Mouse (Mus musculus) heart, embryonic 14.5 days (tissue): ENCODE data around the gene Rhbdl1. TPM values are rescaled to one million over a fixed set of nuclear protein-coding genes. Genes with fewer than 3 reads are reported as not detected.

Experiments
- ATAC-seq: fragments of 200-750 bp; cut with Nextera tagmentation; 2 replicates; pipeline ENCODE4 v1.8.0; 2017; ENCODE audit warnings: low read depth, moderate TSS enrichment; ENCODE audit not compliant: insufficient number of reproducible peaks, insufficient read depth, low FRiP score
- H3K27ac ChIP-seq, 2 experiments: fragments of 200-500 bp in 1 of 2; fragments of 300-500 bp in 1 of 2; sonication (generic) in 1 of 2; replicated peaks in 1 of 2; 2 replicates each; pipeline ENCODE4 v1.5.1; 2012 to 2014; ENCODE audit warnings: low read depth in 2 of 2, low read length in 2 of 2, control low read depth in 1 of 2, mild to moderate bottlenecking in 1 of 2, mixed read lengths in 1 of 2; ENCODE audit not compliant: control insufficient read depth in 1 of 2, insufficient read depth in 1 of 2
- H3K27me3 ChIP-seq: fragments of 300-500 bp; sonication (generic); 2 replicates; pipeline ENCODE4 v1.6.1; 2014; ENCODE audit warnings: mild to moderate bottlenecking, low read length, control low read depth; ENCODE audit not compliant: control insufficient read depth, insufficient read depth
- H3K36me3 ChIP-seq: fragments of 300-500 bp; sonication (generic); 2 replicates; pipeline ENCODE4 v1.6.1; 2014; ENCODE audit warnings: mild to moderate bottlenecking, control low read depth, low read length, mixed read lengths; ENCODE audit not compliant: control insufficient read depth, insufficient read depth
- H3K4me1 ChIP-seq, 2 experiments: fragments of 200-500 bp in 1 of 2; fragments of 300-500 bp in 1 of 2; sonication (generic) in 1 of 2; 2 replicates each; pipeline ENCODE4 v1.6.1; 2012 to 2014; ENCODE audit warnings: low read length in 2 of 2, control low read depth in 1 of 2, mixed read lengths in 1 of 2; ENCODE audit not compliant: control insufficient read depth in 2 of 2, insufficient read depth in 2 of 2
- H3K4me2 ChIP-seq: fragments of 300-500 bp; sonication (generic); 2 replicates; pipeline ENCODE4 v1.6.1; 2014; ENCODE audit warnings: mild to moderate bottlenecking, low read length
- H3K4me3 ChIP-seq, 2 experiments: fragments of 200-500 bp in 1 of 2; fragments of 300-500 bp in 1 of 2; sonication (generic) in 1 of 2; 2 replicates each; pipeline ENCODE4 v1.5.1; 2012 to 2014; ENCODE audit warnings: low read length in 2 of 2, mild to moderate bottlenecking in 2 of 2, control low read depth in 1 of 2, low read depth in 1 of 2, moderate library complexity in 1 of 2; ENCODE audit not compliant: control insufficient read depth in 1 of 2, insufficient read depth in 1 of 2
- H3K9ac ChIP-seq: fragments of 300-500 bp; sonication (generic); 2 replicates; pipeline ENCODE4 v1.6.1; 2014; ENCODE audit warnings: mild to moderate bottlenecking, low read length
- H3K9me3 ChIP-seq: fragments of 300-500 bp; sonication (generic); 2 replicates; pipeline ENCODE4 v1.6.1; 2016; ENCODE audit warnings: low read length, control low read depth; ENCODE audit not compliant: control insufficient read depth
- WGBS: fragments of 180-500 bp; shearing (Covaris S2); extraction: QIAGEN DNeasy Blood & Tissue Kit; methylation state at CpG from one replicate; pipeline ENCODE4 v1.1.7; 2014; 5-methylcytosine and 5-hydroxymethylcytosine counted together
- polyA plus RNA-seq: library from polyadenylated mRNA; unstranded; fragments of >200 nt; fragmentation: Nextera tagmentation; extraction: Ambion mirVana; gene quantifications from 2 replicates; pipeline ENCODE4 v1.2.1, GENCODE M21; 2014

The Rhbdl1 gene
- polyA plus RNA-seq, 1 experiment from 2014 or later: 1.5 TPM

- Histone ChIP-seq H3K9ac (peak overlapping the region; percentile 96), H3K4me1 (peaks cover 5 to 15% of the 10 kb centered on the region in 2 experiments), H3K4me3 (peak overlapping the region; percentile 76 to 91), H3K27ac (peak overlapping the region; percentile 28 to 89), H3K4me2 (peak overlapping the region; percentile 88), H3K9me3 (no peaks in the 10 kb centered on the region), H3K27me3 (no peaks in the 10 kb centered on the region), H3K36me3 (peaks cover 52% of the 10 kb centered on the region)
- ATAC-seq: peak; percentile 10
- 1% methylated on average over 38 of the region's 38 CpGs for WGBS
Measured at GRCm38 (mm10) chr17:25843636-25844395, 6.7 kb upstream of the Rhbdl1 start.

GRCm38 (mm10) chr17:25843122-25843521 lies 6.0 kb upstream of the Rhbdl1 start:
- H3K9me3 ChIP-seq: no peaks in the 10 kb centered on the region
- peaks cover 5 to 15% of the 10 kb centered on the region in 2 experiments for H3K4me1 ChIP-seq
- H3K27me3 ChIP-seq: no peaks in the 10 kb centered on the region
- H3K4me3 ChIP-seq: peak overlapping the region; percentile 76 to 91
- H3K36me3 ChIP-seq: peaks cover 54% of the 10 kb centered on the region
- no peak for ATAC-seq
- WGBS: 92% methylated on average over 4 of the region's 4 CpGs
- H3K9ac ChIP-seq: peak overlapping the region; percentile 96
- H3K27ac ChIP-seq: no peak overlapping the region
- peak overlapping the region; percentile 88 for H3K4me2 ChIP-seq

GRCm38 (mm10) chr17:25842509-25842908 lies 5.4 kb upstream of the Rhbdl1 start:
- 80% methylated on average over 3 of the region's 3 CpGs for WGBS
- Histone ChIP-seq H3K4me2 (no peak overlapping the region), H3K4me1 (peaks cover 8 to 20% of the 10 kb centered on the region in 2 experiments), H3K4me3 (no peak overlapping the region), H3K9me3 (no peaks in the 10 kb centered on the region), H3K36me3 (peaks cover 56% of the 10 kb centered on the region), H3K27ac (no peak overlapping the region), H3K27me3 (no peaks in the 10 kb centered on the region), H3K9ac (no peak overlapping the region)
- ATAC-seq: no peak

GRCm38 (mm10) chr17:25841117-25841880 lies 4.2 kb upstream of the Rhbdl1 start, which contains the start of gene Gm20683:
Gene Gm20683, minus strand, starts transcription at chr17:25841763.
- Histone ChIP-seq H3K36me3 (peaks cover 57% of the 10 kb centered on the region), H3K27me3 (no peaks in the 10 kb centered on the region), H3K4me3 (no peak within 1 kb of the TSS), H3K4me1 (peaks cover 17 to 32% of the 10 kb centered on the region in 2 experiments), H3K9me3 (no peaks in the 10 kb centered on the region), H3K9ac (no peak within 1 kb of the TSS), H3K27ac (no peak within 1 kb of the TSS), H3K4me2 (no peak within 1 kb of the TSS)
- 92% methylated on average over 22 of the region's 22 CpGs for WGBS
- ATAC-seq: no peak

GRCm38 (mm10) chr17:25840519-25840918 lies 3.4 kb upstream of the Rhbdl1 start:
- Histone ChIP-seq H3K36me3 (peaks cover 64% of the 10 kb centered on the region), H3K4me3 (no peak overlapping the region), H3K9me3 (no peaks in the 10 kb centered on the region), H3K4me2 (no peak overlapping the region), H3K27ac (no peak overlapping the region), H3K4me1 (peaks cover 20 to 39% of the 10 kb centered on the region in 2 experiments), H3K27me3 (no peaks in the 10 kb centered on the region), H3K9ac (no peak overlapping the region)
- 96% methylated on average over 6 of the region's 6 CpGs for WGBS
- no peak for ATAC-seq

GRCm38 (mm10) chr17:25839455-25840235 lies 2.5 kb upstream of the Rhbdl1 start:
- Histone ChIP-seq H3K27ac (no peak overlapping the region), H3K4me3 (no peak overlapping the region), H3K9ac (no peak overlapping the region), H3K36me3 (peaks cover 71% of the 10 kb centered on the region), H3K4me1 (peaks cover 24 to 45% of the 10 kb centered on the region in 2 experiments), H3K4me2 (no peak overlapping the region), H3K9me3 (no peaks in the 10 kb centered on the region), H3K27me3 (no peaks in the 10 kb centered on the region)
- whole genome bisulfite sequencing: 85% methylated on average over 14 of the region's 14 CpGs
- no peak for ATAC-seq

GRCm38 (mm10) chr17:25838904-25839303 lies 1.8 kb upstream of the Rhbdl1 start:
- Histone ChIP-seq H3K4me3 (no peak overlapping the region), H3K36me3 (peaks cover 74% of the 10 kb centered on the region), H3K27me3 (no peaks in the 10 kb centered on the region), H3K4me1 (peaks cover 26 to 50% of the 10 kb centered on the region in 2 experiments), H3K27ac (no peak overlapping the region), H3K9ac (no peak overlapping the region), H3K9me3 (no peaks in the 10 kb centered on the region), H3K4me2 (no peak overlapping the region)
- ATAC-seq: no peak
- 87% methylated on average over 4 of the region's 4 CpGs for WGBS
